Mouse (Mus musculus) heart, adult 2 months (tissue): Measurements from ENCODE around the gene Rtel1. TPM values are rescaled to one million over a fixed set of nuclear protein-coding genes. Genes with fewer than 3 reads are reported as not detected.
"Not testable (repeated sequence)": the region's sequence is repeated elsewhere in the genome, so short reads cannot be mapped to it uniquely, and the experiment has no call there.

ENCODE experiments used
- DNase-seq, 2 experiments: peaks; one replicate each; pipeline ENCODE4 v3.0.0; 2021
- H3K27ac ChIP-seq: fragments of 200-600 bp; 2 replicates; pipeline ENCODE4 v1.8.1; 2022
- H3K27me3 ChIP-seq: fragments of 200-500 bp; 2 replicates; pipeline ENCODE4 v1.6.1; 2012; ENCODE audit warnings: mild to moderate bottlenecking, low read length, inconsistent platforms, mixed read lengths; ENCODE audit not compliant: control insufficient read depth, insufficient read depth
- H3K36me3 ChIP-seq: fragments of 200-500 bp; 2 replicates; pipeline ENCODE4 v1.6.1; 2012; ENCODE audit warnings: low read length, inconsistent platforms; ENCODE audit not compliant: control insufficient read depth, insufficient read depth
- H3K4me1 ChIP-seq: fragments of 200-500 bp; 2 replicates; pipeline ENCODE4 v1.6.1; 2011; ENCODE audit warnings: low read length; ENCODE audit not compliant: control insufficient read depth, insufficient read depth
- H3K4me3 ChIP-seq: fragments of 200-600 bp; 2 replicates; pipeline ENCODE4 v1.8.1; 2022
- H3K79me2 ChIP-seq: fragments of 200-500 bp; replicated peaks from 2 replicates; pipeline ENCODE4 v1.6.1; 2012; ENCODE audit warnings: mild to moderate bottlenecking, inconsistent platforms, low read length, moderate library complexity, mixed read lengths; ENCODE audit not compliant: control insufficient read depth, insufficient read depth
- H3K9ac ChIP-seq: fragments of 200-500 bp; 2 replicates; pipeline ENCODE4 v1.6.1; 2012; ENCODE audit warnings: low read depth, mild to moderate bottlenecking, control low read depth, inconsistent platforms, low read length, mixed read lengths
- CTCF ChIP-seq: fragments of 200-600 bp; IDR thresholded peaks from 2 replicates; pipeline ENCODE4 v1.8.1; 2022; ENCODE audit warnings: antibody characterized with exemption, mild to moderate bottlenecking, moderate library complexity
- EP300 ChIP-seq: fragments of 200-500 bp; IDR thresholded peaks from 2 replicates; pipeline ENCODE4 v1.6.1; 2011; ENCODE audit warnings: low read depth, low read length, control low read depth; ENCODE audit not compliant: insufficient read depth
- POLR2A ChIP-seq: fragments of 200-500 bp; IDR thresholded peaks from 2 replicates; pipeline ENCODE4 v1.6.1; 2011; ENCODE audit warnings: mild to moderate bottlenecking, low read depth, low read length, control low read depth; ENCODE audit not compliant: insufficient read depth
- WGBS: fragments of 180-500 bp; shearing (Covaris S2); methylation state at CpG from one replicate; pipeline ENCODE4 v1.1.7; 2018; 5-methylcytosine and 5-hydroxymethylcytosine counted together
- intact Hi-C: fragments of 180-260 bp; cut with DNase I; formaldehyde crosslinking; loops from one replicate; pipeline ENCODE4 v1.15.1; 2025
- polyA plus RNA-seq: library from polyadenylated mRNA; depleted of rRNA; stranded (reverse); fragments of >200 nt; gene quantifications from 2 replicates; pipeline ENCODE4 v1.2.3, GENCODE M21; 2012
- total RNA-seq, 2 experiments: library from RNA; stranded (reverse); gene quantifications; 2 replicates each; pipeline ENCODE4 v1.2.3; 2021

The Rtel1 gene
- total and polyA plus RNA-seq, 3 experiments: 8.3 to 21.9 (median 10.6) TPM

- H3K9ac ChIP-seq: no peak overlapping the region
- H3K27ac ChIP-seq: no peak overlapping the region
- H3K4me1 ChIP-seq: peaks cover 4% of the 10 kb centered on the region
- H3K79me2 ChIP-seq: no peaks in the 10 kb centered on the region; the same call in 1 of the 2 replicates
- H3K27me3 ChIP-seq: no peaks in the 10 kb centered on the region
- no peak overlapping the region for H3K4me3 ChIP-seq
- no peak for TF ChIP-seq EP300
- TF ChIP-seq CTCF: no peak
- TF ChIP-seq POLR2A: no peak
- 67% methylated on average over 3 of the region's 3 CpGs for WGBS
- intact Hi-C loops: loop anchor here (10.0 kb wide), 1 partner anchor 397 kb away; the partner anchor contains the start of gene Sox18
- H3K36me3 ChIP-seq: peaks cover 37% of the 10 kb centered on the region
- no peak for DNase-seq
These were observed 41.7 kb upstream of the Rtel1 start for GRCm38 (mm10) chr2:181277866-181278265.

DNA sequence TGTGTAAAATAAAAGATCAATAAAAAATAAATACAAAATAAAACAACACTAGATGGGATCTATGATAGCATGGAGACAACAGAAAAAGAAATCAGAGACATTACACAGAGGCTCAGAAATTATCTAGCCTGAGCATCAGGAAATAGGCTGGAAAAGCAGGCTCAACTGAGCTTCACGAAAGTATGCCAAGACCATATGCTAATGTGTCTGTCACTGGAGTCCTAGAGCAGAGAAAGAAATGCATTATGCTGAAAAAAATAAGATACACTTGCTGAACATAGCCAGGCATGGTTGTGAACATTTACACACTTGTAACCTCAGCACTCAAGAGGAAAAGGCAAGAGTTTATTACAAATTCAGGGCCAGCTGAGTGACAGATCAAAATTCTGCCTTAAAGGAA is 39.6 kb upstream of the Rtel1 start:
- no peak overlapping the region for H3K27ac ChIP-seq
- intact Hi-C loops: loop anchor here (10.0 kb wide), 1 partner anchor 395 kb away; the partner anchor contains the start of gene Sox18
- no peaks in the 10 kb centered on the region; the same call in 1 of the 2 replicates for H3K79me2 ChIP-seq
- no peak for TF ChIP-seq CTCF
- TF ChIP-seq POLR2A: no peak
- no peak for TF ChIP-seq EP300
- H3K9ac ChIP-seq: no peak overlapping the region
- no peaks in the 10 kb centered on the region for H3K27me3 ChIP-seq
- H3K4me1 ChIP-seq: peaks cover 4% of the 10 kb centered on the region
- H3K36me3 ChIP-seq: peaks cover 30% of the 10 kb centered on the region
- WGBS: 52% methylated on average over 1 of the region's 1 CpGs
- no peak overlapping the region for H3K4me3 ChIP-seq
- no peak for DNase-seq

DNA sequence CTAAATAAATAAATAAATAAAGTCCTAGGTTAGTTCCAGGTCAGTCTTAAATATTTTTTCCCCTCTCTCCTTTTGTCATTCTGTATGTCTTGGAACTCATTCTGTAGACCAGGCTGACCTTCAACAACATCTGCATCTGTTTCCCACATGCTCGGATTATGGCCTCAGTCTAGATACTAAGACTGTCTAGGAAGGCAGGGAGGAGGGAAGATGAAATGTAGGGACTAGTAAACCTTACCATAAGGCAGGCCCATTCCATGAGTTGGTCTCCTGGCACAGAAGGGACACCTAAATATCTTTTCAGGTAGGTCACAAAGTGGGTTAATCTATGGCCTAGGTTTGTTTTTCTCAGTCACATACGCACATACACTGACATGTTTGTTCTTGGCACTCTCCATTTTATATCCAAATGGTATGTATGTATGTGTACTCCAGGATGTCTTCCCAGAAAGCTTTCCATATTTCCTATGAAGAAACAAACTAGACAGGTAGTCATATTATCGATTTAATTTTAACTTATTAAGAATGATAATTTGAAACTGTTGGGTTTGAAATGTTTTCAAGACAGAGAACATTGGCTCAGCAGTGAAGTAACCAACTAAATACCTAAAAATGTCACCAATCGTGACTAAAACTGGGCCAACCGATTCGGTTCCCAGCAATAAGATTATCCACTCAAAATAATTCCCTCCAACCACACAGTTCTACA is 32.8 kb upstream of the Rtel1 start:
- Histone ChIP-seq H3K79me2 (peaks cover 9% of the 10 kb centered on the region), H3K36me3 (peaks cover 13% of the 10 kb centered on the region), H3K4me3 (peak overlapping the region; percentile 78), H3K9ac (peak overlapping the region; percentile 98), H3K4me1 (peaks cover 11% of the 10 kb centered on the region), H3K27me3 (no peaks in the 10 kb centered on the region), H3K27ac (peak overlapping the region; percentile 97)
- intact Hi-C loops: loop anchor here (1.0 kb wide), 2 partner anchors 14 to 99 kb away; partner anchors contain the start of gene Ppdpf
- DNase-seq: no peak
- WGBS: 45% methylated on average over 6 of the region's 6 CpGs
- TF ChIP-seq EP300: no peak
- no peak for TF ChIP-seq CTCF
- TF ChIP-seq POLR2A: no peak

GRCm38 (mm10) chr2:181287338-181287957 is 32.1 kb upstream of the Rtel1 start:
- H3K27ac ChIP-seq: peak overlapping the region; percentile 97
- TF ChIP-seq POLR2A (peak; percentile 86), EP300 (no peak)
- H3K27me3 ChIP-seq: no peaks in the 10 kb centered on the region
- intact Hi-C loops: loop anchor here (1.0 kb wide), 2 partner anchors 15 to 100 kb away; partner anchors contain the start of gene Ppdpf
- WGBS: 2% methylated on average over 47 of the region's 71 CpGs
- peaks cover 11% of the 10 kb centered on the region for H3K4me1 ChIP-seq
- H3K79me2 ChIP-seq: peaks cover 9% of the 10 kb centered on the region
- DNase-seq: peak; percentile 90 to 91
- peak overlapping the region; percentile 78 for H3K4me3 ChIP-seq
- peak overlapping the region; percentile 98 for H3K9ac ChIP-seq
- H3K36me3 ChIP-seq: peaks cover 13% of the 10 kb centered on the region

GRCm38 (mm10) chr2:181287958-181288350 is 31.6 kb upstream of the Rtel1 start, which contains the start of gene Gmeb2:
Gene Gmeb2, minus strand, starts transcription at chr2:181288035.
- WGBS: 6% methylated on average over 37 of the region's 38 CpGs
- intact Hi-C loops: loop anchor here (1.0 to 2.0 kb wide), 4 partner anchors 16 to 101 kb away; partner anchors contain the start of genes Helz2, Ppdpf and Rtel1
- H3K9ac ChIP-seq: peak within 1 kb of the TSS; percentile 98
- peak within 1 kb of the TSS; percentile 97 for H3K27ac ChIP-seq
- TF ChIP-seq POLR2A (peak; percentile 91), EP300 (peak; percentile 62; the same call in 1 of the 2 replicates), CTCF (peak; percentile 69)
- H3K4me1 ChIP-seq: peaks cover 11% of the 10 kb centered on the region
- H3K79me2 ChIP-seq, H3K27me3 ChIP-seq: not testable (repeated sequence)
- peak within 1 kb of the TSS; percentile 78 for H3K4me3 ChIP-seq
- H3K36me3 ChIP-seq: peaks cover 13% of the 10 kb centered on the region
- peak; percentile 90 to 96 for DNase-seq
